Mouse (Mus musculus) cortical plate, adult 2 months (tissue): ENCODE data around the gene Wdpcp.

Source experiments
- CTCF ChIP-seq: fragments of 200-500 bp; IDR thresholded peaks from 2 replicates; pipeline ENCODE4 v1.5.1; 2011; ENCODE audit warnings: mild to moderate bottlenecking, control low read depth, low read length; ENCODE audit not compliant: insufficient read depth; ENCODE audit errors: extremely low read depth
- POLR2A ChIP-seq: fragments of 200-500 bp; IDR thresholded peaks from 2 replicates; pipeline ENCODE4 v1.6.1; 2011; ENCODE audit warnings: mild to moderate bottlenecking, low read length, control low read depth; ENCODE audit not compliant: insufficient read depth; ENCODE audit errors: extremely low read depth

GRCm38 (mm10) chr11:21749487-21749886, 177.5 kb downstream of the Wdpcp start:
- TF ChIP-seq CTCF (no peak), POLR2A (no peak)
